Mouse (Mus musculus) lung, postnatal 10 days (tissue): ENCODE results near the gene Vav1.
"Not testable (repeated sequence)": the region's sequence is repeated elsewhere in the genome, so short reads cannot be mapped to it uniquely, and the experiment has no call there.

Source experiments
- DNase-seq: peaks from one replicate; pipeline ENCODE4 v3.0.0; 2021

The Vav1 gene

DNA sequence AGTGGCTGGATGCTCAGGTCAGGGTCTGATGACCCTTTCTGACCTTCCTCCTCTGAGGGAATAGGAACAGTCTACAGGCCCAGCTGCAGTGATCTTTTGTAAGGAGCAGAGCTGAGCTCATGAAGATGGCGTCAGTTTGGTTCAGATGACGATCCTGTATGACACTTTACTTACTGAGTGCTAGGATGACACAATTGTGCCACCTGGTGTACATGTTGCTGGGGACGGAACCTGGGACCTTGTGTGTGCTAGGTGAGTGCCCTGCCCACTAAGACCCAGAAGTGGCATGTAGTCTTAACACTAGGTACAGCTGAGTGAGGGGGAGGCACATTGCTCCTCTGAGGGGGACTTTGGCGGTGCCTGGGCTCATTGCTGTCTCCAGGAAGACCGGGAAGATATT lies 5.0 kb downstream of the Vav1 start:
- DNase-seq: no peak

DNA sequence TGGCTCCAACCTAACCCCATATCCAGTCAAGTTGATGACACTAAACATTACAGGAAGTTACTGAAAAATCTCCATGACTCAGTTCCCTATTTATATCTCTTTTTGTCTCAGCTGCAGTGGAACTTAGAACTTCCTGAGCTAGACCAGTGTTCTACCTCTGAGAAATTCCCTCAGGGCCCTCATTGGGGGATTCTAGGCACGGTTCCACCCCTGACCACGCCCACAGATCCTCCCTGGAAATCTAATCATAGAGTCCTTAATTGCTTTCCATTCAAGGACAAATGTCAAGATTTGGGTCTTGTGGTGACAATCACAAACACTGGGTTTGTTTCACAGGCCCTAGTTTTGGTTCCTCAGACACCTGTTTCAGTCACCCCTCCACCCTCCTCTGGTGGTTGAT lies 6.2 kb downstream of the Vav1 start:
- DNase-seq: no peak

DNA sequence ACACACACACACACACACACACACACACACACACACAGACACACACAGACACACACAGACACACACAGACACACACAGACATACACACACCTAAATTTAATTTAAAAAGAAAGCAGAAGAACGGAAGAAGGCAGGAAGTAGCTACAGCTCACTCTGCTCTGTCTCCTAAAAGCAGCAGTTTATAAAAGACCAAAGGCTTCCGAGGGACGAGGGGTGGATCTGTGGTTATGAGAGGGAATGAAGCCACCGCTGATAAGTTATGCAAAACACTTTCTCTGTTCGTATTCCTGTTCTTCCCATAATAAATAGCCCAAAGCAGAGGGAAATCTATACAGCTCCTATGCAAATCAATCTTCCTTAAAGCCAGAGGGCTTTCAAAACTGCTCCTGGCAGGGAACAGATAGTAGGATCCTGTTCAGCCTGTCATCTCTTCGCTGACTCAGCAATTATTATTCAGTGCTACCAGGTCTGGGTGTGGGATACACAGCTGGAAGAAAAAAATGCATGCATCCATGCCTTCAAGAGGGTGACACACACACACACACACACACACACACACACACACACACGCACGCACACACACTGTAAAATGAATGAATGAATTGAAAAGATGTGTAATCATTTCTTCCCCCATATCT lies 7.9 kb downstream of the Vav1 start:
- no peak for DNase-seq

DNA sequence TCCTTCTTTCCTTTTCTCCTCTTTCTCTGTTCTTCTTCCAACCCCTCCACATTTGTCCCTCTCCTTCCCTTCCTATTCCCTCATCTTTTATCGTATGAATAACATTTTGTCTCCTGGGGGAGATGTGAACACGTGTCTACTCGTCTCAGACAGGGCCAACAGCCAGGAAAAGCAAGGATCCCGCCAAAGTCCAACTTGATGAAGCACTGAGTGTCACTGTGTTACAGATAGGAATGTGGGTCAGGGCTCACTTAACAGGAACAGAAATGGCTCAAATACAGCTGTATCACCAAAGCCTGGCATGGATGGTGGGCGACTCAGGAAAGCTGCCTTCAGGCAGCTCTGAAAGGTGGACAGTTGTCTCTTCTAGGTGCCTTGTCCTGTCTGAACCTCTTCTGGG lies 10.4 kb downstream of the Vav1 start:
- DNase-seq: no peak

DNA sequence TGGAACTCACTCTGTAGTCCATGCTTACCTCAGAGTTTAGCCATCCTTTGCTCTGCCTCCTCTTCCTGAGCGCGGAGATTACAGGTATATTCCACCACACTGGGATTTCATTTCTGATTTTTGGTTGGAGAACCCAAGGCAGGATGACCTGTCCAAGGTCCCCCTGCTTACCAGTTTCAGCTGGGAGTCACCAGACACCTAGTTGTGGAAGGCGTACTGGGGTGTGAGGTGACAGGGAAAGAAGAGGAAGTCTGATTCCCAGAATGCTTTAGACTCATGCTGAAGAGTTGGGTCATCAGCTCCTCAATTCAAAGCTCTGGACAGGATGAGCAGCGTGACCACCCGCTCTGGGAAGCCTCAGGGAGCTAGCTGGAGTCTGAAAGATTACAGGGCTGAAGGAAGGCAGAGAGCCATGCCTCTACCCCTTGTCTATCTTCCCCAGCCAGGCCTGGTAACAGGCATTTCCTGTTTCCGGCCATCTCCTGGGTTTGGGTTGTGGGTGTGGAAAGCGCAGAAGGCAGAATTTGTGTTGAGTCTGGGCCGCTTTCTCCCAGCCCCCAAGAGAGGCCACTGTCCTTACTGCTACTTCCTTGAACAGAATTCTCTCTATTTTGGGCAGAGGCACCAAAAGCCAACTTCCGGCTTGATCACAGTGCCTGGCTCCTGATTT lies 11.2 kb downstream of the Vav1 start:
- no peak for DNase-seq

DNA sequence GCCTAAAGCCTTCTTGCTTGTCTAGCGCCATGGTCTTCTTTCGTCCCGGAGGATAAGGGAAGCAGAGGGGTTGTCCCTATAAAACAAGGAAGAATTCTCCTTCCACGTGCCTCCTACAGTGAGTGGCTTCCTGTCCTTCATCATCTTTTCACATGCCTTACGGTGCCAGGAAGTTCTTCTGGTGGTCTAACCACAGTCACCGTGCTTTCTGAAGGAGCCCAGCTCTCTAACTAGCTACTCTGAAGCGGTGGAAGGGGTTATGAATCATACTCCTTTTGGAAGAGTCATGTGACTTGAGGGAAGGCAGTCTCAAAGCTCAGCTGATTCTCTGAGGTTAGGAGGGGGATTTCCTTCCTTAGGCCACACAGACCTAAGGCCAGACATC lies 11.8 kb downstream of the Vav1 start:
- no peak for DNase-seq

GRCm38 (mm10) chr17:57292302-57292701 lies 13.4 kb downstream of the Vav1 start:
- DNase-seq: no peak

GRCm38 (mm10) chr17:57292968-57293367 lies 14.1 kb downstream of the Vav1 start:
- no peak for DNase-seq

GRCm38 (mm10) chr17:57295935-57296334 lies 17.0 kb downstream of the Vav1 start:
- no peak for DNase-seq

GRCm38 (mm10) chr17:57297040-57297439 lies 18.1 kb downstream of the Vav1 start:
- no peak for DNase-seq

GRCm38 (mm10) chr17:57305593-57305992 lies 26.7 kb downstream of the Vav1 start:
- peak; percentile 16 for DNase-seq

DNA sequence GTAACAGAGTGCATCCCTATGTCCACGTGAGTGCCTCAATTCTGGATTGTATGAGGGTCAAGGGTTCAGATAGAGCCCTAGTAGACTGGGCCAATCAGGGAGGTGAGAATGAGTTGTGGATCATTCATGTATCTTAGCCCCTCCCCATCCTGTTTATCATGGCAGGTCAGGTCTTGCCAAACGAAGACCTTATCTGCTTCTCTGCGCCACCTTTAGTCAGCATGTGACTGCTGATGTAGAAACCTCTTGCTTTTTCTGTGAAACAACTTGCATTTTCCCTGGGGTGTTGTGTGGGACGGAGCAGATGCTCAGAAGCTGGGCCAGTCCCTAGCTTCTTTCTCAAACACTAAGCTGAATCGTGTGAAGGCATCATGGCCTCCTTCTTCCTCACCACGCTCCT lies 28.2 kb downstream of the Vav1 start:
- no peak for DNase-seq

DNA sequence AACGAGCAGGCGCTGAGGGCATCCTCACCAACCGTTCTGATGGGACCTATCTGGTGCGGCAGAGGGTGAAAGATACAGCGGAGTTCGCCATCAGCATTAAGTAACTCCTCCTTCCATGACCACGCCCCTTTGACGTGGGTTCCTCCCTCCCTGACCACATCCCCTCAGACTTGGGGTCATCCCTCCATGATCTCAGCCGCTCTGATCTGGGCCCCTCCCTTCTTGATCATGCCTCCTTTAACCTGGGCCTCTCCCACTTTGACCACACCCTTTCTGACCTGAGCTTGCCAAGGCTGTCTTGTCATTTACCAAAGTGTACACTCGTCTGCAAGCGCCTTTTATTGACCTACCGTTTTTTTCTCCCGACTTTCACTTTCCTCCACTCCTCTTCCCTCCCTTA lies 32.9 kb downstream of the Vav1 start:
- peak; percentile 22 for DNase-seq

DNA sequence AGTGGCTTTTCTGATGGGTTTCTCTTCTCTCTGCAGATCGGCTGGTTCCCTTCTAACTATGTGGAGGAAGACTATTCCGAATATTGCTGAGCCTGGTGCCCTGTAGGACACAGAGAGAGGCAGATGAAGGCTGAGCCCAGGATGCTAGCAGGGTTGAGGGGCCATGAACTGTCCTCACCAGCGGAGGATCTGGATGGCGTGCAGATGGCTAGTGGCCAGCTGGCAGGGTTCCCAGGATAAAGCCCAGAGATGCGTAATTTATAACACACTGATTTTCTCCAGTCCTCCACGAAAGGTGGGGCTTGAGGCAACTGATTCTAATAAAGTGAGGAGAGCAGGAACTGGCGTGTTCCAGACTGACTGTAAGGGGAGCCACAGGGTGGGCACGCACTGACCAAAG lies 48.7 kb downstream of the Vav1 start:
- DNase-seq: peak; percentile 50

DNA sequence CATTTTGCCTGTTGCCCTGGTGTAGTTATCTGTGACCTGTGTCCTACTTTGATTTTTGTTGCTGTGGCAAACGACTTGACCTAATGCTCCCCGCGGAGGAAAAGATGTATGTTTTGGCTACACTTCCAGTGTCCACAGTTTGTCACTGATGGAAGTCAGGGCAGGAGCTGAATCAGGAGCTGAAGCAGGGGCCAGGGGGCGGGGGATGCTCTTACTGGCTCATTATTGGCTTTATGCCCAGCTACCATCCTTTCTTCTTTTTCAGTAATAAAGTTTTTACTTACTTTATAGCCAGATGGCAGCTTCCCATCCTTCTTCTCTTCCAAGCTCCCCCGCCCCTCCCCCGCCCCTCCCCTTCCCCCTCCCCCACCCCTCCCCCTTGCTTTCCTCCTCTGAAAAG lies 50.0 kb downstream of the Vav1 start:
- no peak for DNase-seq

DNA sequence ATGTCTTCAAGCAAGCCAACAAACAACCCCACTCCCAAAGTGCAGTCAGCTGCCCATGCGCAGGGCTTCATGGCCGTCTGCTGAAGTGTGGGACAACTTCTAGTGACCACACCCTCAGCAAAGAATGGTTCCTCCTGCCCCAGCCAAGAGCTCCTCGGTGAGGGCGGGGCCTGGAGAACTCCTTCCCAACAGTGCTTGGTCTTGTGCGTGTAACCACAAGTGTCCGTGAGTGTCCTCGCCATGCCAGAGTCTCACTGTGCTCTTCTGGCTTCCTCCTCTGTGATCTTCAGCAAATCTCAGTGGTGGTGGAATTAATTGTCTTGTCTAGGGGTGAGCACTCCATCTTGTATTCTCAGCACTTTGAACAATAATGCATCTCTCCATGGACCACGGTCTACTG lies 52.1 kb downstream of the Vav1 start:
- no peak for DNase-seq

DNA sequence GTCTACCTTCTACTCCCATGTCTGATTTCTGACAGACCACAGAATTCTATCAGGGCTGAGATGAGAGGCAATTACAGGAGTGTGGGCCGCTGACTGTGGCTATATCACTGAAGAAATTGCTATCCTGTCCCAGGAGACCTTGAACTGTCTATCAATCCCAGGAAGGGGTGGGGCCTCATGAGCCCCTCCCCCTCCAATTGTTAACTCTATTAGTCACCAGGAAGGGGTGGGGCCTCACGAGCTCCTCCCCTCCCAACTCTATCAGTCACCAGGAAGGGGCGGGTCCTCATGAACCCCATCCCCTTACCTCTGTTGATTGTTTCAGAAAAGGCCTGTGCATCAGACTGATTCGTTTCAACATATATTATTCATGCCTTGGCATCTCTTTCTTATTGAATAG lies 53.3 kb downstream of the Vav1 start:
- DNase-seq: no peak

- DNase-seq: no peak
Observed at GRCm38 (mm10) chr17:57334001-57334760, 55.3 kb downstream of the Vav1 start.

- peak; percentile 92 for DNase-seq
Observed at GRCm38 (mm10) chr17:57334761-57335150, 55.9 kb downstream of the Vav1 start.

DNA sequence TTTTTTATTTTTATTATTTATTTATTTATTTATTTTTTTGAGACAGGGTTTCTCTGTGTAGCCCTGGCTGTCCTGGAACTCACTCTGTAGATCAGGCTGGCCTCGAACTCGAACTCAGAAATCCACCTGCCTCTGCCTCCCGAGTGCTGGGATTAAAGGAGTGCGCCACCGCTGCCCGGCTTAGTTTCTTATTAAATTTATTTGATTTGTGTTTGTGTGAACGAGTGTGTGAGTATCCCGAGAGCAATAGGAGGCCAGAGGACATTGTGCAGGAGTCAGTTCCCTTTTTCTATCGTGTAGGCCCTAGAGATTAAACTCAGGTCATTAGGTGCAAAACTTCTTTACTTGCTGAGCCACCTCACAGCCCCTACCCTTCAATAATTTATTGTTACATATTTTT lies 56.3 kb downstream of the Vav1 start:
- DNase-seq: not testable (repeated sequence)

DNA sequence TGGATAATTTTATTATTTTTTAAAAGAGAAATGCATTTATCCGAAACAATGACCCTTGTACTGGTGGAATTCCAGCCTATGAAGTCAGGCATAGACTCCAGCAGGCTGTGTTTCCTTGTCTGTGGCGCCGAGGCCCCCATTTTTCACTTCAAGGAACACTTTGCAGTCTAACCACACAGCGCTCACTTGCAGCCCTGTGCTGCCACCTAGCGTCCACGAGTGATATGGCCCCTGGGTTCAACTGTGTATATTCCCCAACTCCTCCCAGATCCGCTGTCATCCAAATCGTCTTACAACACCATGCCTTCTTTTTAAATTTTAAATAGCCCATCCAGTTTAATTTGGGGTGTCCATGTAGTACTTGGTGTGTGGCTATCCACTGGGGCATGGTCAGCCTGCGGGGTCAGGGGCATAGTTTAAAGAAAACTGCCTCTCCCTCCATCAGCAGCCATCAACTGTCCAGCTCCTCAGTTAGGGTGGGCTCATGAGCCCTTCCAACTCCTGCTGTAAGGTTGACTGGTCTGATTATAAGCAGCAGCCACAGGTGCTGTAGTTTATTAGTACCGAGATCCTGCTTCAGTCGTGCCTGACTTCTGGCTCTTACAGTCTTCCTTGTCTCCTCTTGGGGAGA lies 56.9 kb downstream of the Vav1 start:
- peak; percentile 93 for DNase-seq

GRCm38 (mm10) chr17:57337996-57338395 lies 59.1 kb downstream of the Vav1 start:
- peak; percentile 20 for DNase-seq

- no peak for DNase-seq
Observed at GRCm38 (mm10) chr17:57339298-57339697, 60.4 kb downstream of the Vav1 start.

- DNase-seq: no peak
Observed at GRCm38 (mm10) chr17:57341568-57341967, 62.7 kb downstream of the Vav1 start.
